Mouse (Mus musculus) hindbrain, embryonic 14.5 days (tissue): Measurements from ENCODE around the gene Notch2. TPM values are rescaled to one million over a fixed set of nuclear protein-coding genes. Genes with fewer than 3 reads are reported as not detected.

ENCODE experiments used
- ATAC-seq: fragments of 200-750 bp; cut with Nextera tagmentation; 2 replicates; pipeline ENCODE4 v1.8.0; 2017; ENCODE audit warnings: moderate number of reproducible peaks, mild to moderate bottlenecking, moderate TSS enrichment, moderate library complexity; ENCODE audit not compliant: low FRiP score
- DNase-seq: peaks from one replicate; pipeline ENCODE4 v3.0.0-alpha.2; 2015; ENCODE audit warnings: low spot score
- H3K27ac ChIP-seq: fragments of 300-500 bp; sonication (generic); 2 replicates; pipeline ENCODE4 v1.5.1; 2014; ENCODE audit warnings: mild to moderate bottlenecking, moderate library complexity
- H3K27me3 ChIP-seq: fragments of 300-500 bp; sonication (generic); 2 replicates; pipeline ENCODE4 v1.6.1; 2014; ENCODE audit warnings: mild to moderate bottlenecking, low read length, mixed read lengths; ENCODE audit not compliant: control insufficient read depth, insufficient read depth
- H3K36me3 ChIP-seq: fragments of 300-500 bp; sonication (generic); replicated peaks from 2 replicates; pipeline ENCODE4 v1.6.1; 2014; ENCODE audit not compliant: control insufficient read depth, insufficient read depth
- H3K4me1 ChIP-seq: fragments of 300-500 bp; sonication (generic); replicated peaks from 2 replicates; pipeline ENCODE4 v1.6.1; 2014; ENCODE audit warnings: antibody characterized with exemption, low read length, mixed read lengths; ENCODE audit not compliant: control insufficient read depth, insufficient read depth
- H3K4me2 ChIP-seq: fragments of 300-500 bp; sonication (generic); replicated peaks from 2 replicates; pipeline ENCODE4 v1.6.1; 2014; ENCODE audit warnings: mild to moderate bottlenecking, moderate library complexity
- H3K4me3 ChIP-seq: fragments of 300-500 bp; sonication (generic); replicated peaks from 2 replicates; pipeline ENCODE4 v1.5.1; 2014; ENCODE audit warnings: mild to moderate bottlenecking, low read length
- H3K9ac ChIP-seq: fragments of 300-500 bp; sonication (generic); 2 replicates; pipeline ENCODE4 v1.6.1; 2014
- H3K9me3 ChIP-seq: fragments of 300-500 bp; sonication (generic); 2 replicates; pipeline ENCODE4 v1.6.1; 2016; ENCODE audit warnings: low read length; ENCODE audit not compliant: control insufficient read depth
- WGBS: fragments of 180-500 bp; shearing (Covaris S2); extraction: QIAGEN DNeasy Blood & Tissue Kit; methylation state at CpG from one replicate; pipeline ENCODE4 v1.1.7; 2014; 5-methylcytosine and 5-hydroxymethylcytosine counted together
- polyA plus RNA-seq: library from polyadenylated mRNA; unstranded; fragments of >200 nt; fragmentation: Nextera tagmentation; extraction: Ambion mirVana; gene quantifications from 2 replicates; pipeline ENCODE4 v1.2.1, GENCODE M21; 2014

The Notch2 gene
- polyA plus RNA-seq, 1 experiment from 2014 or later: 15.2 TPM

- no peaks in the 10 kb centered on the region for H3K27me3 ChIP-seq
- H3K9me3 ChIP-seq: no peaks in the 10 kb centered on the region
- DNase-seq (no peak), ATAC-seq (no peak)
- H3K4me3 ChIP-seq: no peak overlapping the region
- no peak overlapping the region for H3K4me2 ChIP-seq
- no peak overlapping the region for H3K9ac ChIP-seq
- no peaks in the 10 kb centered on the region for H3K36me3 ChIP-seq
- H3K27ac ChIP-seq: no peak overlapping the region
- 47% methylated on average over 10 of the region's 10 CpGs for WGBS
- H3K4me1 ChIP-seq: no peaks in the 10 kb centered on the region
Measured at GRCm38 (mm10) chr3:98185163-98185714, 171.9 kb downstream of the Notch2 start.

DNA sequence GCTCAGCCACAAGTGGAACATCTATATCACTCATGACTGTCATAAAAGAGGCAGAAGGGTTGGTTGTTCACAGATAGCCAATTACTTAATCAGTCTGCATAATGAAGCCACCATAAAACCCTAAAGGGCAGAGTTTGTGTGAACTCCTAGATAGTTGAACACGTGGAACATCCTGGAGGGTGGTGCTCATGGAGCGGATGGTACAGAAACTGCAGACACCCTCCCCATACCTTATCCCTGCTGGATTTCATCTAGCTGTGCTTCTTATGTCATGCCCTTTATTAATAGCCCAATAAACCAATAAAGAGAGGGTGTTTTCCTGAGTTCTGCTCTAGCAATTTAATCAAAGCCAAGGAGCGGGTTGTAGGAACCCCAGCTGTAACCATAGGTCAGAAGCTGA lies 174.4 kb downstream of the Notch2 start:
- H3K4me3 ChIP-seq: no peak overlapping the region
- no peak overlapping the region for H3K9ac ChIP-seq
- DNase-seq (no peak), ATAC-seq (no peak)
- H3K36me3 ChIP-seq: no peaks in the 10 kb centered on the region
- no peaks in the 10 kb centered on the region for H3K4me1 ChIP-seq
- H3K27ac ChIP-seq: no peak overlapping the region
- WGBS: 90% methylated on average over 3 of the region's 3 CpGs
- no peak overlapping the region for H3K4me2 ChIP-seq
- no peaks in the 10 kb centered on the region for H3K9me3 ChIP-seq
- no peaks in the 10 kb centered on the region for H3K27me3 ChIP-seq

DNA sequence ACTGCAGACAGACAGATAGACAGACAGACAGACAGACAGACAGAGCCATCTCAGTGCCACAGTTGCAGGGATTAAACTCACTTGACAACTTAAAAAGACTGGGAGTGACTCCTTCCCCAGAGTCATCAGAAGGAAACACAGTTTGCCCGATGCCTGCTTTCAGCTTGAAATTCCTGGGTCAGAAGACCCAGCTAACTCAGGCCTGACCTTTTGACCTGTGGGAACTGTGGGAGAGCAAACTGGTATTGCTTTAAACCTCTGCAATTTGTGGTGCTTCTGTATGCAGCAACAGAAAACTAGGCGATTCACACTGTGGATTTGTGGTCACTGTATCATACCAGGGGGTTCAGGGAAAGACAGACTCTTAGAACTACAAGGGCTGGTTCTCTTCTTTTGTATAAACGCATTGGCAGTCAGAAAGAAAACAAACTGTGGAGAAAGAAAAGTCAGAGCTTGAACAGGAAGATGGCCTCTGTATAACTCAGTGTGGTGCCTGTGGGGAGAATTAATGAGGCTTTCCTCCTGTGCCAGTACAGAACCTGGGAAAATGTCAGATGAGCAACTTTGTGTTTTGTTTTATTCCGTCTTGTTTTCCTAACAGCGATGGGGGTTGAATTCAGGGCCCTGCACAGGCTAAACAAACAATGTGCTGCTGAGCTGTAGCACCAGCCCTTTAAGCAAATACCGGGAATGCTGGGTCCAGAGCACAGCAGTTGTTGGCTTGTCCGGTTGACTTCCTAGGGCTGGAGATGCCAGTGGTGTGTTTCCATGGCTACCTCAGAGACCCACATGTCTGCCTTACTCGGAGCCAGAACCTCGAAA lies 184.6 kb downstream of the Notch2 start:
- 0 out of 2 replicates have a peak, but pooled peaks cover 3% of the 10 kb centered on the region for H3K4me1 ChIP-seq
- DNase-seq: peak; percentile 46
- no peaks in the 10 kb centered on the region for H3K9me3 ChIP-seq
- no peak overlapping the region for H3K4me2 ChIP-seq
- no peak overlapping the region for H3K4me3 ChIP-seq
- H3K27me3 ChIP-seq: no peaks in the 10 kb centered on the region
- peak overlapping the region; percentile 54; the same call in 1 of the 2 replicates for H3K27ac ChIP-seq
- ATAC-seq: peak; percentile 77; the same call in 1 of the 2 replicates
- H3K36me3 ChIP-seq: no peaks in the 10 kb centered on the region
- 4% methylated on average over 9 of the region's 9 CpGs for WGBS
- no peak overlapping the region for H3K9ac ChIP-seq

DNA sequence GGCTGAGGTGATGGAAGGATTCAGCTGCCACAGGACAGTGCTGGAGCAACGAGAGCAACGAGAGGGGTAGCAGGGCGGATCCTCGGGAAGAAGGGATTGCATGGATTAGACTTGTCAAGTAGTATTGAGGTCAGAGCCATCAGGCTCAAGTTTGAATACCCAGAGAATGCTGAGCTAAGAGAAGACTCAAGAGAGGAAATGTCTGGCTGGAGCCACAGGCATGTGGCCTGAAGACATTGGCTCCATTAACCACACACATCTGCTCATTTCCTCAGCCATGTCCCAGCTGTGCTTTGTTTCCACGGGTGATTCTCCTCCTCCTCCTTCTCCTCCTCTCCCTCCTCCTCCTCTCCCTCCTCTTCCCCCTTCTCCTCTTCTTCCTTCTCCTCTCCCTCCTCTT lies 186.4 kb downstream of the Notch2 start:
- DNase-seq: no peak
- Histone ChIP-seq H3K27ac (no peak overlapping the region), H3K36me3 (no peaks in the 10 kb centered on the region), H3K4me1 (0 out of 2 replicates have a peak, but pooled peaks cover 3% of the 10 kb centered on the region), H3K4me3 (no peak overlapping the region), H3K9me3 (no peaks in the 10 kb centered on the region), H3K9ac (no peak overlapping the region), H3K4me2 (no peak overlapping the region), H3K27me3 (no peaks in the 10 kb centered on the region)
- 70% methylated on average over 5 of the region's 5 CpGs for WGBS
- ATAC-seq: no peak

Other genes starting within 250 kb of the Notch2 start
- gene Pde4dip, start 124.8 kb upstream of the Notch2 start, polyA plus RNA-seq: 76.6 and 84.5 TPM in 2 replicates
- 110 and 111 TPM in 2 replicates for gene Sec22b, start 112.3 kb upstream of the Notch2 start, polyA plus RNA-seq
- not detected in 2 replicates for gene Adam30, start 147.1 kb downstream of the Notch2 start, polyA plus RNA-seq
- gene Reg4, start 208.6 kb downstream of the Notch2 start, polyA plus RNA-seq: not detected in 2 replicates